Mouse (Mus musculus) bone marrow, adult 2 months (tissue): ENCODE results near the gene 4921524J17Rik.

Source experiments
- CTCF ChIP-seq: fragments of 200-500 bp; IDR thresholded peaks from 2 replicates; pipeline ENCODE4 v1.5.1; 2011; ENCODE audit warnings: low read length, control low read depth; ENCODE audit not compliant: control insufficient read depth, insufficient read depth
- POLR2A ChIP-seq: fragments of 200-500 bp; IDR thresholded peaks from 2 replicates; pipeline ENCODE4 v1.6.1; 2011; ENCODE audit warnings: low read depth, mild to moderate bottlenecking, control low read depth, low read length, borderline replicate concordance; ENCODE audit not compliant: control insufficient read depth

- no peak for TF ChIP-seq CTCF
- TF ChIP-seq POLR2A, result no peak
Measured at GRCm38 (mm10) chr8:85376516-85376915, 56.1 kb downstream of the 4921524J17Rik start.
